Mouse (Mus musculus) heart, adult 2 months (tissue): Measurements from ENCODE around the gene Tjp3. TPM values are rescaled to one million over a fixed set of nuclear protein-coding genes. Genes with fewer than 3 reads are reported as not detected.

ENCODE experiments used
- DNase-seq, 2 experiments: peaks; one replicate each; pipeline ENCODE4 v3.0.0; 2021
- H3K27ac ChIP-seq: fragments of 200-600 bp; 2 replicates; pipeline ENCODE4 v1.8.1; 2022
- H3K27me3 ChIP-seq: fragments of 200-500 bp; 2 replicates; pipeline ENCODE4 v1.6.1; 2012; ENCODE audit warnings: mild to moderate bottlenecking, low read length, inconsistent platforms, mixed read lengths; ENCODE audit not compliant: control insufficient read depth, insufficient read depth
- H3K36me3 ChIP-seq: fragments of 200-500 bp; 2 replicates; pipeline ENCODE4 v1.6.1; 2012; ENCODE audit warnings: low read length, inconsistent platforms; ENCODE audit not compliant: control insufficient read depth, insufficient read depth
- H3K4me1 ChIP-seq: fragments of 200-500 bp; 2 replicates; pipeline ENCODE4 v1.6.1; 2011; ENCODE audit warnings: low read length; ENCODE audit not compliant: control insufficient read depth, insufficient read depth
- H3K4me3 ChIP-seq: fragments of 200-600 bp; 2 replicates; pipeline ENCODE4 v1.8.1; 2022
- H3K79me2 ChIP-seq: fragments of 200-500 bp; replicated peaks from 2 replicates; pipeline ENCODE4 v1.6.1; 2012; ENCODE audit warnings: mild to moderate bottlenecking, inconsistent platforms, low read length, moderate library complexity, mixed read lengths; ENCODE audit not compliant: control insufficient read depth, insufficient read depth
- H3K9ac ChIP-seq: fragments of 200-500 bp; 2 replicates; pipeline ENCODE4 v1.6.1; 2012; ENCODE audit warnings: low read depth, mild to moderate bottlenecking, control low read depth, inconsistent platforms, low read length, mixed read lengths
- CTCF ChIP-seq: fragments of 200-600 bp; IDR thresholded peaks from 2 replicates; pipeline ENCODE4 v1.8.1; 2022; ENCODE audit warnings: antibody characterized with exemption, mild to moderate bottlenecking, moderate library complexity
- EP300 ChIP-seq: fragments of 200-500 bp; IDR thresholded peaks from 2 replicates; pipeline ENCODE4 v1.6.1; 2011; ENCODE audit warnings: low read depth, low read length, control low read depth; ENCODE audit not compliant: insufficient read depth
- POLR2A ChIP-seq: fragments of 200-500 bp; IDR thresholded peaks from 2 replicates; pipeline ENCODE4 v1.6.1; 2011; ENCODE audit warnings: mild to moderate bottlenecking, low read depth, low read length, control low read depth; ENCODE audit not compliant: insufficient read depth
- WGBS: fragments of 180-500 bp; shearing (Covaris S2); methylation state at CpG from one replicate; pipeline ENCODE4 v1.1.7; 2018; 5-methylcytosine and 5-hydroxymethylcytosine counted together
- intact Hi-C: fragments of 180-260 bp; cut with DNase I; formaldehyde crosslinking; loops from one replicate; pipeline ENCODE4 v1.15.1; 2025
- polyA plus RNA-seq: library from polyadenylated mRNA; depleted of rRNA; stranded (reverse); fragments of >200 nt; gene quantifications from 2 replicates; pipeline ENCODE4 v1.2.3, GENCODE M21; 2012
- total RNA-seq, 2 experiments: library from RNA; stranded (reverse); gene quantifications; 2 replicates each; pipeline ENCODE4 v1.2.3; 2021

Gene Tjp3
- total and polyA plus RNA-seq, 3 experiments, result 0.78 TPM; not detected in 2

GRCm38 (mm10) chr10:81302288-81302687 lies 10.9 kb upstream of the Tjp3 start:
- DNase-seq, result no peak
- Histone ChIP-seq H3K27ac (peak overlapping the region; percentile 60), H3K27me3 (no peaks in the 10 kb centered on the region), H3K4me1 (peaks cover 52% of the 10 kb centered on the region), H3K79me2 (peaks cover 9% of the 10 kb centered on the region), H3K4me3 (peak overlapping the region; percentile 23), H3K36me3 (no peaks in the 10 kb centered on the region), H3K9ac (peak overlapping the region; percentile 30)
- 34% methylated on average over 4 of the region's 4 CpGs for WGBS
- intact Hi-C loops, result no loop called here
- TF ChIP-seq EP300, result no peak
- no peak for TF ChIP-seq CTCF
- TF ChIP-seq POLR2A, result no peak

- Histone ChIP-seq H3K4me3 (no peak overlapping the region), H3K27ac (no peak overlapping the region), H3K27me3 (no peaks in the 10 kb centered on the region), H3K36me3 (no peaks in the 10 kb centered on the region), H3K79me2 (peaks cover 13% of the 10 kb centered on the region), H3K4me1 (peaks cover 55% of the 10 kb centered on the region), H3K9ac (no peak overlapping the region)
- WGBS, result 71% methylated on average over 9 of the region's 9 CpGs
- intact Hi-C loops, result no loop called here
- TF ChIP-seq EP300 (no peak), POLR2A (no peak), CTCF (no peak)
- no peak for DNase-seq
Measured at GRCm38 (mm10) chr10:81301321-81301720, 9.9 kb upstream of the Tjp3 start.

- Histone ChIP-seq H3K27me3 (no peaks in the 10 kb centered on the region), H3K27ac (peak overlapping the region; percentile 15), H3K4me3 (no peak overlapping the region), H3K9ac (no peak overlapping the region; the same call in 1 of the 2 replicates), H3K4me1 (peaks cover 63% of the 10 kb centered on the region), H3K79me2 (peaks cover 19% of the 10 kb centered on the region), H3K36me3 (no peaks in the 10 kb centered on the region)
- intact Hi-C loops, result no loop called here
- 59% methylated on average over 9 of the region's 9 CpGs for WGBS
- TF ChIP-seq CTCF (no peak), EP300 (no peak), POLR2A (no peak)
- DNase-seq, result no peak
Measured at GRCm38 (mm10) chr10:81300352-81300907, 9.0 kb upstream of the Tjp3 start.

- Histone ChIP-seq H3K36me3 (no peaks in the 10 kb centered on the region), H3K4me3 (no peak overlapping the region), H3K9ac (0 out of 2 replicates have a peak overlapping the region, but pooled peaks have one; percentile 10), H3K27ac (peak overlapping the region; percentile 85), H3K79me2 (peaks cover 19% of the 10 kb centered on the region), H3K27me3 (no peaks in the 10 kb centered on the region), H3K4me1 (peaks cover 68% of the 10 kb centered on the region)
- no peak for DNase-seq
- TF ChIP-seq POLR2A, result no peak
- TF ChIP-seq CTCF, result no peak
- no peak for TF ChIP-seq EP300
- 75% methylated on average over 14 of the region's 14 CpGs for WGBS
- intact Hi-C loops, result no loop called here
Measured at GRCm38 (mm10) chr10:81299585-81300351, 8.4 kb upstream of the Tjp3 start.

GRCm38 (mm10) chr10:81298369-81299100 lies 7.2 kb upstream of the Tjp3 start:
- Histone ChIP-seq H3K4me1 (peaks cover 64% of the 10 kb centered on the region), H3K27ac (peak overlapping the region; percentile 85), H3K9ac (peak overlapping the region; percentile 75), H3K4me3 (peak overlapping the region; percentile 35), H3K79me2 (peaks cover 19% of the 10 kb centered on the region), H3K27me3 (no peaks in the 10 kb centered on the region), H3K36me3 (no peaks in the 10 kb centered on the region)
- peak in 1 of 2 experiments; percentile 72 for DNase-seq
- no peak for TF ChIP-seq POLR2A
- TF ChIP-seq CTCF, result no peak
- TF ChIP-seq EP300, result no peak
- intact Hi-C loops, result no loop called here
- 55% methylated on average over 17 of the region's 17 CpGs for WGBS
